Mouse (Mus musculus): ENCODE results near the gene F3.

F3 gene

DNA sequence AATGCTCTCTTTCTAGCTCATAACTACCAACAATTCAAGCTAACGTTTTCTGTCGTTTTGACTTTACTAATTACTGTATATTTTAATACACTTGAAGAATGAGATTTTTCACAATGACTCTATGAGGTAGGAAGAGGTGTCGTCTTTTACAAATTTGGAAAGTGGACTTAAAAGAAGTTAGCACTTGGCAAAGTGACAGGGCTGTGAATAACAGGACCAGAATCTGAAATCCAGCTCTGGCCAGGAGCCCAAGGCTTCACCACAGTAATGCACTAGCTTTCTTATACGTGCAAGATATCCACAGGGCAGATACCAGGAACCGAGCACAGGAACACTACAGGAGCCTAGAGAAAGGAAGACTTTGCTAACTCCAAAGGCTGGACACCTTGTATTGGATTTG lies 17.2 kb upstream of the F3 start:
- in situ Hi-C loops (cut with MseI, MboI), result no loop called here

DNA sequence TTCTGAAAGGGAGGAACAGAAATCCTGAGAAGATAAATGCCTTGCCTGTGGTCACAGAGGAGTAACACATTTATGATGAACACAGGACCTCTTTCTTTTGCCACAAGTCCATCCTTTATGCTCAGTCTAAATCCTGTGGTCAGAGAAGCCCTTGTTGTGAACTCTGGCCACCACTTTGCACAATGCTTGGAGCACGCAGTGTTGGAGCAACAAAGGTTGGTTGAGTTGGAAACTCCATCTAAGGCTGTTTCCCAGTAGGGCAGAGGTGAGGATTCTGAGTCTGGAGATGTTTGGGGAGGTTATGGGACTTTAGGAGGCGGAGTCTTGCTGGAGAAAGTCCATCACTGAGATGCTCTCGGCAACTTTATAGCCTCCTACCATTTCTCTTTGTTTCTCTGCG lies 16.2 kb upstream of the F3 start:
- in situ Hi-C loops (cut with MseI, MboI), result no loop called here

GRCm38 (mm10) chr3:121710894-121711531 lies 12.3 kb upstream of the F3 start:
- in situ Hi-C loops (cut with MseI, MboI), result no loop called here

- in situ Hi-C loops (cut with MseI, MboI), result no loop called here
Observed at GRCm38 (mm10) chr3:121712222-121712621, 11.1 kb upstream of the F3 start.

DNA sequence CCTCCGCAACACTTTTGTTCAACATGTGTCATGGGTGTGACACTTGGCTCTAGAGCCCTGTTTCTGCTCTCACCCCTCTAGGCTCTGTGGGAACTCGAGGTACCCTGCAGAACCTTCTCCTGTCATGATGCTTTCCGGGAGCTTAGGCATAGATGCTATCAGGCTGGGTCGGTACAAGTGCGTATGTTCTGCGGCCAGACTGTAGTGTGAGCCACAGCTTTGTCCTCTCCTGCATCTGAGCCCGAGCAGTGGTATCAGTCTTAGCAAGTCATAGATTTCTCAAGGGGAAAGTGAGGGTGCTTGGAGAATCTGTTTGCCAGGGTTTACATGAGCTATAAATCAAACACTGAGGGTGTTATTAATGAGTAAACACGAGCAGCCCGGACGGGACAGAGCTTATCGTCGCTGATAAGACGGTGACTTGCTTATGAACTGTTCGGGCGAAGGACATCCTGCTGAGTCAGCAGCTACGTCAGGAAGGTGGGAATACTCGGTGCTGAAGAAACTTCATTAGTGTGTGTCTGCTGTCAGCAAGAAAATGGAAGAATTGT lies 10.1 kb upstream of the F3 start:
- in situ Hi-C loops (cut with MseI, MboI), result no loop called here

- in situ Hi-C loops (cut with MseI, MboI), result no loop called here
Observed at GRCm38 (mm10) chr3:121713816-121714215, 9.5 kb upstream of the F3 start.

DNA sequence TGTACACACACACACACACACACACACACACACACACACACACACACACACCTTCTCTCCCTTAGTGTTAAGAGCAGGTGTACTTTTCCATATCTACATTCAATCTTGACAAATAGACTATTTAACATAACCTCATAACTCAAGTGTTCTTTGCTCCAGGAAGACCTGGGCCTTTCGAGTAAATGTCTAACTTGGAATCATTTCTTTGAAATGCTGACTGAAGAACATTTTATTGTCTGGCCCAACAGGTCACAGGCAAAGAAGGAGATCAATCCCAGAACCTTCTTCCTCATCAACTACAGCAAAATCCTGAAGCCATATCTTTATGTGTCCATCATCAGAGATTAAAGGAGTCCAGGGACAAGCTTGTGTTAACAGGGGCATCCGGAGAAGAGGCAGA lies 8.9 kb upstream of the F3 start:
- in situ Hi-C loops (cut with MseI, MboI), result no loop called here

DNA sequence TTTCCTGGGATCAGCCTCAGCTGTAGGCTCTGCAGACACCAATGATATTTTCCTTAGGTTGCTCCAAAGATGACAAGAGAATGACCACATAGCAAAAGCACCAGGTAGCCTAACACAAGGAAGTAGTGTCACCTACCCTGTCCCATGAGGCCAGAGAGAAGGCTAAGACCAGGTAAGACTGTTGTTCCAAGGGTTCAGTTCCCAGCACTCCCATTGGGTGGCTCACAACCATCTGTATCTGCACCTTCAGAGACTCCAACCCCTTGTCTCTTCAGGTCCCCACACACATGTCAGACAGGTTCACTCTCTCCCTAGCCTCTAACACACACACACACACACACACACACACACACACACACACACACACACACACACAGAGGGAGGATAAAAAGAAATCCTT lies 8.0 kb upstream of the F3 start:
- in situ Hi-C loops (cut with MseI, MboI), result no loop called here

DNA sequence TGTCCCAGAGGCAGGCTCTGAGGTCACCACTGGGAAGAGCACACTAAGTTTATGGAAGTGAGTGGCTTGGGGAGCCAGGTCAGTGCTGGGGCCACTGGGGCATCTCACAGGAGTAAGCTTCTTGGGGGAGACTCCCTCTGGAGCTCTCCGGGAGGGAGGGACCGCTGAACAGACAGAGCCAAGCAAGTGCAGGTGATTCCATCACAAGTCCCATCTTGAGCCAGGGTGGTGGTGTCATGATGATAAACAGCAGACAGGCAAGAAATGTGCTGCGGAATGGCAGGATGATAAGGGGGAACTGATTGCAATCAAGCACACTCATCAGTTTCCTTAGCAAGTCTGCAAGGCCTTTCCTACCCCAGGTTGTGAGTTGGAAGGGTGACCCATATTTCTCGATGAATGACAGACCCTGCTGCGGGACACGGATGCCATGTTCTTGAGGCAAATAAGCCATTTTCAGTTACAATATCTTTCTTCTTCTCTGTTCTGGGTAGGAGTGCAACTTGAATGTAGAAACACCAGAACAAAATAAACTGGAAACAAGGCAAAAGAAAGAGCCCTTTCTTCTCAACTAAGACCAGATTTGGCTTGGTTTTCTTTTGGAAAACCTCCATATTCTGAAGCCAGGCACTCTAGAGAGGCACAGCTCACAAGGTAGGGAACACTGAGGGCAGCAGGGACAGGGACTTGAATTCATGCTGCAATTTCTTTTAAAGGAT lies 7.4 kb upstream of the F3 start:
- in situ Hi-C loops (cut with MseI, MboI), result no loop called here

GRCm38 (mm10) chr3:121716480-121716879 lies 6.9 kb upstream of the F3 start:
- in situ Hi-C loops (cut with MseI, MboI), result no loop called here

- in situ Hi-C loops (cut with MseI, MboI), result no loop called here
Observed at GRCm38 (mm10) chr3:121718679-121719078, 4.7 kb upstream of the F3 start.

GRCm38 (mm10) chr3:121719701-121720100 lies 3.6 kb upstream of the F3 start:
- in situ Hi-C loops (cut with MseI, MboI), result no loop called here

GRCm38 (mm10) chr3:121720801-121721690 lies 2.3 kb upstream of the F3 start:
- in situ Hi-C loops (cut with MseI, MboI), result no loop called here

DNA sequence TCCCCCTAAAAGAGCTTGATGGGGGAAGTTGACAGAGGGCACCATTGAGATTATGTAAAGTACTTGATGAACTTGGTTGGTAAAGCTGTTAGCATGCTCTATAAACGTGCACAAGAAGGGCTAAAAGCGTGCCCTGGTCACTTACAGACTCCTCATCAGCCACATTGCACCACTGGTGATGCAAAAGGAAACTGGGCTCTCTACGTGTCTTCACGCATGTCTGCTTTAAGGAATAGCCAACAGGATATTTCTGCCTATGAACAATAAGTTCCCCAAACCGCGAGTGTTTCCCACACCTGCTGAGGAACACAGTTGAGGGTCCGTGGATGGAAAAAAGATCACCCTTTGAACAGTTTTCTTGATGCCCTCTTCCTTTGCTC lies 1.7 kb upstream of the F3 start:
- in situ Hi-C loops (cut with MseI, MboI), result no loop called here

DNA sequence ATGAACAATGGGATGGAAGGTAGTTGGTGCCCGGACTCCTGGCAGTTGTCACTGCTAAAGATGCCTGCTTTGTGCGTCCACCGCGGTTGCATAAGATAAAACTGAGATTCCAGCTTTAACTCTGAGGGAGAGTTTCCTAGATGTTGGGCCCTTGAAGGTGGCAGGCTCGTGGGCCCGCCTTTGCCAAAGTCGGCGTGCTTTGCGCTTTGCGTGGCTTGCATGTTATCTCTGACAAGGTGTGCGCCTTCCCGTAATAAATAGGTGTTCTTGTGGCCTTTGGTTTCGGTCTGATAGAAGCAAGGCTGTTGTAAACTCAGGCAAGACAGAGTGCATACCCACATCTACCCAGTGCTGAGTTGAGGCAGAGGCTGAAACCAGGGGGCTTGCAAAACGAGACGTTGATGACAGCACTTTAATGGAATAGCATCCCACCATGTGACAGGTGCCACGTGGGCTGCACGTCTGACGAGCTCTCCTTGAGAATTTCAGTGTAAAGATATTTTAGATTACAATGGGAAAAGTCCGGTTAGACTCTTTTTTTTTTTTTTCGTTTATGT lies 709 bp downstream of the F3 start:
- in situ Hi-C loops (cut with MseI, MboI), result no loop called here

GRCm38 (mm10) chr3:121724553-121724952 lies 1.2 kb downstream of the F3 start:
- in situ Hi-C loops (cut with MseI, MboI), result no loop called here

DNA sequence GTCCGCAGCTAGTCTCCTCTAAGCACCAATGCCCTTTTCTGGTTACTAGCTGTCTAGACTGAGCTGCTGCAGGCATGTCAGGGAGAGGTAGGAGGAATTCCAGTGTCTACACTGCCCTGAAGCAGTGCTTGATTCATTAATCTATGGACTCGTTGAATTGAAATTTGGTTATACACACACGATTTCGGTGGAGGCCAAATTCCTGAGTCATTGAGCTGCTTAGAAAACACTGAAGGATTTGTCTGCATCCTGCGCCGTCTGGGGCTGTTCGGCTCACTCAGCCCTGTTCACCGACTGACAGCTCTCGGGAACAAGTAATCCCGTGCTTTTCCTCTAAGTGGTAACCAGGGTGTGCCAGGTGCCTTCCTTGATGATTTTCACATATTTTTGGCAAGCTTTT lies 2.3 kb downstream of the F3 start:
- in situ Hi-C loops (cut with MseI, MboI), result loop anchor here in 1 of 2 experiments (25.0 kb wide), 1 partner anchor 413 kb away; no protein-coding TSS in a partner anchor

DNA sequence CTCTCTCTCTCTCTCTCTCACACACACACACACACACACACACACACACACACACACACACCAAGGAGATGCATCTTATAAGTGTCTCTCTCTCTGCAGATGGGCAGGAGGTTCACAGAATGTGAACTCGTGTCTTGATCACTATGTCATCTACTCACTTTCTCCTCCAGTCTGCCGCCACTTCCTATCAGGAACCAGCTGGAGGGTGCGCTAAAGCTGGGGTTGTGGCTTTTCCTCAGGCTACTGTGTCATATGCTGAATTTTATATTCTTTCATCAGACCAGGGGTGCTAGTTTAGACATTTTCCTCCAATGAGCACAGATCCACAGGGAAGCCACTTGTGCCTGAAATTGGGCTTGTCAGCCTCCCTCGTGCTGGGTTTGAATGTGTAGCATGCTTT lies 6.3 kb downstream of the F3 start:
- in situ Hi-C loops (cut with MseI, MboI), result loop anchor here (10.0 to 25.0 kb wide), 2 partner anchors 417 to 425 kb away; no protein-coding TSS in a partner anchor

GRCm38 (mm10) chr3:121735542-121735941 lies 12.2 kb downstream of the F3 start:
- in situ Hi-C loops (cut with MseI, MboI), result loop anchor here (5.0 to 25.0 kb wide), 3 partner anchors 183 to 431 kb away; no protein-coding TSS in a partner anchor

DNA sequence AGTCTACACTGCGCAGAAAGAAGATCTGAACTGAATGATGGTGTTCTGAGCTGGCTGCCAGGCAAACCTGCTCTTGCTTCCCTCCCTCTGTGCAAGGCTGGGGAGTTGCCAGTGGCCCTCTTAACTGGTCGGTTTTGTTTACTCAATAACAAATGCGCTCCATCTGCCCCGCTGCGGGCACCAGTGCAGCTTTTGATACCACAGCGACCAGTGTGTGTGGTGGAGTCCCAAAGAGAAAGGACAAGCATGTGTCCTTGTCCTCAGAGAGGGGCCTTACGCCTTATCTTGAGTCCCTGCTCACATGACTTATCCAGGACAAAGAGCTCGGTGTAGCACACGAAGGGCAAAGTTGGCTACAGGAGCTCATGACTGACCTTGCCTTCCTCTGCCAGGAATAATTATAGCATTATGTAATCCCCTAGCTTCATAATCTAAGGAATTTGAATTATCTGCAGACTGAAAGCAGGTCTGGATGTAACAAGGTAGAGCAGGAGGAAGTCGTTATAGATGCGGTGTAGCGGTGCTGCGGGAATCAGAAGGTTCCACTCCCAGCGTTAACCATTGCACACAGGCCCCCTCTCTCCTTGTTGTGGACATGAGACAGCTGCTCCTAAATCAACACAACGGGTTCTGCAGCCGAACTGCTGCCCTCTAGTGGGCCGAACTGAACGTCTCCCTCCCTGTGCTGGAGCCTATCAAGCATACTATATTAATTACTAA lies 12.8 kb downstream of the F3 start:
- in situ Hi-C loops (cut with MseI, MboI), result loop anchor here (5.0 to 25.0 kb wide), 3 partner anchors 184 to 431 kb away; no protein-coding TSS in a partner anchor

GRCm38 (mm10) chr3:121737453-121737852 lies 14.1 kb downstream of the F3 start:
- in situ Hi-C loops (cut with MseI, MboI), result loop anchor here (5.0 to 25.0 kb wide), 3 partner anchors 185 to 433 kb away; no protein-coding TSS in a partner anchor
